Mouse (Mus musculus): ENCODE data around the gene Hs6st1.

DNA sequence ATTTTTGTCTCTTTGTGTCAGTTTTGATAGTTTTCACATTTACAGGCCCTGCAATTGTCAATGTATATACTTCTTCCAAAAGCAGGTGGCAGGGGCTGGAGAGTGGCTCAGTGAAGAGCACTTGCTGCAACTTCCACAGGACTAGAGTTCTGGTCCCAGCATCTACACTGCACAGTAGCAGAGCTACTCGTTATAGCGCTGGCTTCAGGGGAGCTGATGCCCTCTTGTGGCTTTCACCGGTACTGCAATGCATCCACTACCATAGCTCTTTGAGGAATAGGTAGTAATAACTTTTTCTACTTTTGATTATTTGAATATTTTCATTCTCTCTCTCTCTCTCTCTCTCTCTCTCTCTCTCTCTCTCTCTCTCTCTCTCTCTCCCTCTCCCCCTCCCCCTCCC, 66.4 kb downstream of the Hs6st1 start:
- peak; percentile 87; the same call in 1 of the 2 replicates for TF ChIP-seq CTCF (IDR thresholded peaks at IDR 0.05; ENCODE audit: extremely low read depth, insufficient read length, insufficient replicate concordance, low read depth, low read length)
- no peak for TF ChIP-seq POLR2A (IDR thresholded peaks at IDR 0.05; ENCODE audit: low read depth, low read length)

All from small intestine, adult 2 months (tissue).